ENCODE assay signal across 10 mouse cellular contexts in the genomic region with DNA sequence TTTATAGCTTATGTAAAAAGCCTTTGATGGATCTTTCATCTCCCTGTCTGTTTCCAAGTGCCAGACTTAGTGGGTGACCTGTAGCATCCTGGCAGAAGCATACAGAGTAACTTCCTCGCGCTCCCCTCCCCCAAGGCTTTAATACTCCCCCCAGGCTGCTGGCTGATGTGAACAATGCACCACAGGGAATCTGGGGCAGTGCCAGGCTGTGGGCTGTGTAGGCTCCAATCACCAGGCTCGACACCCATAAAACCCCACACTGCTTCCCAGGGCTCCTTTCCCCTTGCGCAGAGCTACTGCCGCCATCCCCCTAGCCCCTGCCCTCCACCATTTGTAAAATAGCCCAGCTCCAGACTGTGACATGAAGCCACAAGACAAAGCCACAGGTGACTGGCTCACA. TPM values are rescaled to one million over a fixed set of nuclear protein-coding genes. Genes with fewer than 3 reads are reported as not detected.
A peak's percentile ranks its signal among the peaks of the same experiment; 100 is the strongest.
DNase-seq lines count a peak whose midpoint lies in the region; ATAC-seq and TF ChIP-seq lines count a peak whose summit lies in the region.
"Had no signal": no experiment of that assay in that cellular context is flagged by ENCODE, and none has a peak within 500 bp of the region (broad histone marks: within the 10 kb centered on the region; RNA-seq: fewer than 3 reads in every experiment).

No protein-coding gene starts in this region.

- no peaks in the 10 kb centered on the region for H3K9me3 ChIP-seq in midbrain, embryonic 13.5 days
- H3K9me3 ChIP-seq: embryonic facial prominence, embryonic 12.5 days had no signal

- WGBS in midbrain, embryonic 13.5 days, result 19% methylated on average over 5 of the region's 5 CpGs

- 0 out of 2 replicates have a peak, but pooled peaks cover 4% of the 10 kb centered on the region for H3K27me3 ChIP-seq in midbrain, embryonic 13.5 days

- H3K4me3 ChIP-seq in layer of hippocampus, adult 2 months, result peak overlapping the region; percentile 2; the same call in 1 of the 2 replicates
- no peak overlapping the region for H3K4me3 ChIP-seq in midbrain, embryonic 13.5 days (replicated peaks)
- H3K4me3 ChIP-seq: embryonic facial prominence, embryonic 12.5 days had no signal

- peak; percentile 53 for ATAC-seq in midbrain, embryonic 13.5 days

- H3K4me2 ChIP-seq in midbrain, embryonic 13.5 days (replicated peaks), result peak overlapping the region; percentile 15; the same call in 1 of the 2 replicates
- H3K4me2 ChIP-seq: embryonic facial prominence, embryonic 12.5 days had no signal

- peak; percentile 69 for DNase-seq in right cerebral cortex, adult 18-20 months
- DNase-seq in right cerebral cortex, postnatal 25 days, result no peak
- peak; percentile 56 to 66 for DNase-seq in layer of hippocampus, adult 2 months (ENCODE audit: low spot score in 2 of 2)
- DNase-seq in heart, adult 8-10 months (ENCODE audit: low spot score), result no peak
- DNase-seq in embryo, embryonic 9.5 days (ENCODE audit: extremely low spot score), result no peak
- DNase-seq in ovary, adult 18-20 months (ENCODE audit: low spot score), result no peak

- H3K9ac ChIP-seq in midbrain, embryonic 13.5 days (replicated peaks), result no peak overlapping the region
- H3K9ac ChIP-seq: embryonic facial prominence, embryonic 12.5 days had no signal

- H3K27ac ChIP-seq in layer of hippocampus, adult 2 months, result peak overlapping the region; percentile 81
- H3K27ac ChIP-seq in midbrain, embryonic 13.5 days, result no peak overlapping the region
- H3K27ac ChIP-seq: embryonic facial prominence, embryonic 12.5 days had no signal

- H3K4me1 ChIP-seq in midbrain, embryonic 13.5 days (replicated peaks), result peaks cover 18% of the 10 kb centered on the region

- H3K36me3 ChIP-seq in midbrain, embryonic 13.5 days, result no peaks in the 10 kb centered on the region
- H3K36me3 ChIP-seq: embryonic facial prominence, embryonic 12.5 days had no signal

- TF ChIP-seq CTCF in layer of hippocampus, adult 2 months (conservative IDR thresholded peaks at IDR 0.05), result no peak

RNA-seq across cellular contexts. Expression of a gene that starts 9.4 kb away (rescaled TPM):
- total RNA-seq in layer of hippocampus, adult 2 months (2021), result under 1 TPM; 0.31 to 0.91 TPM
- 2.3 and 2.4 TPM in 2 replicates for polyA plus RNA-seq in midbrain, embryonic 13.5 days (2015; fragmentation: Nextera tagmentation; extraction: Ambion mirVana)
- not detected for total RNA-seq in heart, adult 8-10 months (2022)
- total RNA-seq: ES-E14 had no signal
- polyA plus RNA-seq: liver, embryonic 16.5 days had no signal

RNA-seq across cellular contexts. Expression of a gene that starts 53.9 kb away (rescaled TPM):
- 100 to 1,000 TPM; 170 to 183 TPM for total RNA-seq in layer of hippocampus, adult 2 months (2021)
- polyA plus RNA-seq in midbrain, embryonic 13.5 days (2015; fragmentation: Nextera tagmentation; extraction: Ambion mirVana), result 23.1 and 23.3 TPM in 2 replicates
- 10 to 100 TPM; 17.5 to 27.7 (median 22.0) TPM for total RNA-seq in heart, adult 8-10 months (2022)

Comparison
In these comparisons a context has a peak if more than half of its experiments do, and no peak if none do; other contexts are left out.
1. DNase-seq: peak in right cerebral cortex, adult 18-20 months (single experiment) and layer of hippocampus, adult 2 months (2 of 2); none in right cerebral cortex, postnatal 25 days (single experiment), heart, adult 8-10 months (single experiment), embryo, embryonic 9.5 days (single experiment) and ovary, adult 18-20 months (single experiment).
2. RNA of a gene that starts 53.9 kb away (total RNA-seq): 170 to 183 TPM in layer of hippocampus, adult 2 months; 17.5 to 27.7 TPM in heart, adult 8-10 months; every median in the first group is over 4 times any median in the second.